Mouse (Mus musculus) neural tube, embryonic 10.5 days (tissue): Measurements from ENCODE around the gene Crispld2.

Experiments used
- DNase-seq: peaks from one replicate; pipeline ENCODE4 v3.0.0-alpha.2; 2017; ENCODE audit warnings: low spot score; ENCODE audit errors: extremely low spot score

The Crispld2 gene

GRCm38 (mm10) chr8:120032549-120033208 is 40.4 kb downstream of the Crispld2 start:
- no peak for DNase-seq

- peak; percentile 44 for DNase-seq
Observed at GRCm38 (mm10) chr8:120034471-120034870, 42.2 kb downstream of the Crispld2 start.

GRCm38 (mm10) chr8:120036111-120036510 is 43.9 kb downstream of the Crispld2 start:
- no peak for DNase-seq

- DNase-seq, result no peak
Observed at GRCm38 (mm10) chr8:120036578-120036977, 44.3 kb downstream of the Crispld2 start.

GRCm38 (mm10) chr8:120037199-120037598 is 45.0 kb downstream of the Crispld2 start:
- DNase-seq, result no peak

GRCm38 (mm10) chr8:120037611-120038010 is 45.4 kb downstream of the Crispld2 start:
- DNase-seq, result no peak

- DNase-seq, result no peak
Observed at GRCm38 (mm10) chr8:120038741-120039140, 46.5 kb downstream of the Crispld2 start.

- no peak for DNase-seq
Observed at GRCm38 (mm10) chr8:120039313-120039919, 47.2 kb downstream of the Crispld2 start.

GRCm38 (mm10) chr8:120040861-120041260 is 48.6 kb downstream of the Crispld2 start:
- no peak for DNase-seq

- no peak for DNase-seq
Observed at GRCm38 (mm10) chr8:120042542-120043312, 50.5 kb downstream of the Crispld2 start.

- no peak for DNase-seq
Observed at GRCm38 (mm10) chr8:120044907-120045306, 52.7 kb downstream of the Crispld2 start.

GRCm38 (mm10) chr8:120045471-120045870 is 53.2 kb downstream of the Crispld2 start:
- no peak for DNase-seq

- no peak for DNase-seq
Observed at GRCm38 (mm10) chr8:120046258-120047020, 54.2 kb downstream of the Crispld2 start.

- no peak for DNase-seq
Observed at GRCm38 (mm10) chr8:120049949-120050348, 57.7 kb downstream of the Crispld2 start.

GRCm38 (mm10) chr8:120050376-120050775 is 58.1 kb downstream of the Crispld2 start:
- no peak for DNase-seq

GRCm38 (mm10) chr8:120051006-120051405 is 58.8 kb downstream of the Crispld2 start:
- no peak for DNase-seq

- no peak for DNase-seq
Observed at GRCm38 (mm10) chr8:120051908-120052307, 59.7 kb downstream of the Crispld2 start.

- DNase-seq, result no peak
Observed at GRCm38 (mm10) chr8:120052318-120052717, 60.1 kb downstream of the Crispld2 start.

GRCm38 (mm10) chr8:120054833-120055232 is 62.6 kb downstream of the Crispld2 start:
- DNase-seq, result no peak

- no peak for DNase-seq
Observed at GRCm38 (mm10) chr8:120057078-120057477, 64.8 kb downstream of the Crispld2 start.

- no peak for DNase-seq
Observed at GRCm38 (mm10) chr8:120062742-120063141, 70.5 kb downstream of the Crispld2 start.

GRCm38 (mm10) chr8:120063326-120063725 is 71.1 kb downstream of the Crispld2 start:
- DNase-seq, result no peak
